Mouse (Mus musculus): Measurements from ENCODE around the gene Fgfr2. TPM values are rescaled to one million over a fixed set of nuclear protein-coding genes. Genes with fewer than 3 reads are reported as not detected.

Fgfr2 gene
- polyA plus RNA-seq, 1 experiment from 2014 or later, result 99.3 TPM

DNA sequence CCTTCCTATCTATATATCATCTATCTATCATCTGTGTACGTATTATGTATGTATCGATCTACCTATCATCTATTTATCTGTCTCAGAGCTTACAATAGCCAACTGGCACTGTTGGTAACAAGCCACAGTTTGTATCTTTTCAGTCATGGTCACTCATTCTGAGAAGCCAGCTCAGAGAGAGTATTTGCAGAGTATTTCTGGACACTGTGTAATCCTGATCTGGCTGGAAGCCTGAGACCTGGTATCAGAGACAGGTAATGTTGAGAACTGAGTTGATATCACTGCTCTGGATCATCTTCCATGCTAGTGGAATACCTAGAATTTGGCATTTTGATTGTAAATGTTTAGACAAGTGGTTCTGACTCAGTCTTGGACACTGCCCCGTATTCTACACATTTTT lies 2492.2 kb downstream of the Fgfr2 start:
- WGBS, result 94% methylated on average over 3 of the region's 3 CpGs
- H3K4me3 ChIP-seq, result no peak overlapping the region
- H3K4me1 ChIP-seq, result peaks cover 7% of the 10 kb centered on the region; the same call in 1 of the 2 replicates
- no peak overlapping the region for H3K27ac ChIP-seq (replicated peaks)
- no peaks in the 10 kb centered on the region for H3K9me3 ChIP-seq (replicated peaks)
- no peaks in the 10 kb centered on the region for H3K36me3 ChIP-seq
- 0 out of 2 replicates have a peak, but pooled peaks cover 5% of the 10 kb centered on the region for H3K27me3 ChIP-seq (ENCODE audit: low read depth, poor library complexity, severe bottlenecking)
- no peak for DNase-seq (ENCODE audit: low spot score)

DNA sequence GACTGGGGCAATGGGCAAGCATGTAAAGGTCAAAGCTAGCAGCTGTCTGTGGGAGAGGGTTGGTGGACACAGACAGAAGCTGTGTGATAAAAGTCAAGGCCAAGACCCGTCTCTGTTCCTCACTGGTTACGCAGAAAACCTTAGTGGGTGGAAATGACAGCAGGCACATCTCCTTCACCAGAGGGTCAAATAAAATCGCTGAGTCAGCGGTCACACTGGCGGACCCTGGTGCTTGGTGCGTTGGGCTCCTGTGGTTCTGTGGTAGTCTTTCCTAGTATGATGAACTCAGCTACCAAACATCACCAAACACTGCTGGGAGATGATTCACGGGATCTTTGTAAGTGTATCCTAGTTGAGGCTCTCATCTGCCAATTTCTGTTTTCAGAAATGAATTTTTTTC lies 2493.2 kb downstream of the Fgfr2 start:
- DNase-seq (ENCODE audit: low spot score), result no peak
- H3K36me3 ChIP-seq, result no peaks in the 10 kb centered on the region
- 89% methylated on average over 7 of the region's 7 CpGs for WGBS

DNA sequence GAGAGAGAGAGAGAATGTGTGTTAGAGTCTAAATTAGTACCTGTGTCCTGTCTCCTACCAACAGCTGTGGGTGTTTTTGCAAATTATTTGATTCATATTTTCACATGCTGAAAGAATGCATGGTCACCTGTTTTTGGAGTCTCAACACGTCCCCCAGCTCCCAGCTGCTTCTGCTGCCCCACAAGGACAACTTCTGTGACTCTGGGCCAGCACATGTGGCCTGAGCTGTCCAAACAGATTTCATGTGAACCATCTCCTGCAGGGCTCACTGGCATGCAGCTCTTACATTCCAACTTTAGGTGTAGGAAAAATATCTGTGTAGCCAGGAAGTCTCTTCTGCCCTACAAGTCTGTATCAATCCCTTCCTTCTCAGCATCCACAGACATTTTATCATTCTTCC lies 2494.5 kb downstream of the Fgfr2 start:
- no peak for DNase-seq (ENCODE audit: low spot score)
- H3K4me3 ChIP-seq, result no peak overlapping the region
- peaks cover 7% of the 10 kb centered on the region; the same call in 1 of the 2 replicates for H3K4me1 ChIP-seq
- no peaks in the 10 kb centered on the region for H3K36me3 ChIP-seq
- H3K9me3 ChIP-seq (replicated peaks), result no peaks in the 10 kb centered on the region
- no peak overlapping the region for H3K27ac ChIP-seq (replicated peaks)
- WGBS, result 62% methylated on average over 1 of the region's 1 CpGs
- 0 out of 2 replicates have a peak, but pooled peaks cover 13% of the 10 kb centered on the region for H3K27me3 ChIP-seq (ENCODE audit: low read depth, poor library complexity, severe bottlenecking)

More for the DNA sequence above, 2493.2 kb downstream of the Fgfr2 start:
- 0 out of 2 replicates have a peak, but pooled peaks cover 8% of the 10 kb centered on the region for H3K27me3 ChIP-seq (ENCODE audit: low read depth, poor library complexity, severe bottlenecking)
- H3K9me3 ChIP-seq (replicated peaks), result no peaks in the 10 kb centered on the region
- H3K4me3 ChIP-seq, result no peak overlapping the region
- peaks cover 7% of the 10 kb centered on the region; the same call in 1 of the 2 replicates for H3K4me1 ChIP-seq
- H3K27ac ChIP-seq (replicated peaks), result no peak overlapping the region

DNA sequence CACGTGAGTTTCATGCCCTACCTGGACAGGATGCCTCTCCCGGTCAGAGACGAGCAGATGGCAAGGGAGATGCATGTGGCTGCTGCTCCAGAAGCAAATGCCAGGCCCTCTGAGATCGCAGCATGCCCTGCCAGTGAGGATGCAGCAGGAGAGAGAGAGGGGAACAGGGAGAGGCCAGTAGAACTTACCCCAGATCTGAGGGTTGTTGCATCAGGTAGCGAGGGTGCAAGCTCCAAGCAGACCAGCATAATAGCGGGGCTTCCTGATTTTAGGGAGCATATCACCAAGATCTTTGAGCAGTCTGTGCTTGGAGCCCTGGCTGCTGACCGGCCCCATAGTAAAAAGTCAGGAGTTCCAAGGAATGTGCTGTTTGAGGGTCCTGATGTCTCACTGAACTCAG lies 2497.8 kb downstream of the Fgfr2 start:
- 84% methylated on average over 7 of the region's 7 CpGs for WGBS
- no peaks in the 10 kb centered on the region for H3K36me3 ChIP-seq
- H3K4me1 ChIP-seq, result peaks cover 3% of the 10 kb centered on the region; the same call in 1 of the 2 replicates
- H3K27me3 ChIP-seq (ENCODE audit: low read depth, poor library complexity, severe bottlenecking), result 0 out of 2 replicates have a peak, but pooled peaks cover 13% of the 10 kb centered on the region
- H3K9me3 ChIP-seq (replicated peaks), result no peaks in the 10 kb centered on the region
- H3K4me3 ChIP-seq, result no peak overlapping the region
- H3K27ac ChIP-seq (replicated peaks), result no peak overlapping the region
- no peak for DNase-seq (ENCODE audit: low spot score)

DNA sequence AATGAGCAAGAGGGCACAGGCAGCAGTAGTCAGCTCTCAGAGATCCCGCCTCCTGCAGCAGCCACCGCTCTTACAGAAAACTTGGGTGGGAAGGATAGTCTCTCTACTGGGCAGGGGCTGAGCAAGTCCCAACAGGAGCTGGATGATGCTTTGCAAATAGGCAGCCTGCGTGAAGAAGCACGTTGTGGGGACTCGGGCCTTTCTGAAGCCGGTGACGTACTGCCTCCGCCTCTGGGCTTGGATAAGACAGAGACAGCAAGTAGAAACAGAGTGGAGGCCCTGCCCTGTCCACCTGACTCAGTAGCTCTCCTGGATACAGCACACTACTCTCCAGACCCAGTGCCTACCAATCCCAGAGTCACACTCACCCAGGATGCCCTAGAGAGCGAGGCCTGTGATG lies 2498.9 kb downstream of the Fgfr2 start:
- Histone ChIP-seq H3K27ac (replicated peaks) (0 out of 2 replicates have a peak overlapping the region, but pooled peaks have one; percentile 33), H3K9me3 (replicated peaks) (no peaks in the 10 kb centered on the region), H3K27me3 (ENCODE audit: low read depth, poor library complexity, severe bottlenecking) (0 out of 2 replicates have a peak, but pooled peaks cover 13% of the 10 kb centered on the region), H3K4me1 (peaks cover 3% of the 10 kb centered on the region; the same call in 1 of the 2 replicates), H3K36me3 (no peaks in the 10 kb centered on the region), H3K4me3 (no peak overlapping the region)
- whole genome bisulfite sequencing, result 94% methylated on average over 9 of the region's 9 CpGs
- DNase-seq (ENCODE audit: low spot score), result no peak

DNA sequence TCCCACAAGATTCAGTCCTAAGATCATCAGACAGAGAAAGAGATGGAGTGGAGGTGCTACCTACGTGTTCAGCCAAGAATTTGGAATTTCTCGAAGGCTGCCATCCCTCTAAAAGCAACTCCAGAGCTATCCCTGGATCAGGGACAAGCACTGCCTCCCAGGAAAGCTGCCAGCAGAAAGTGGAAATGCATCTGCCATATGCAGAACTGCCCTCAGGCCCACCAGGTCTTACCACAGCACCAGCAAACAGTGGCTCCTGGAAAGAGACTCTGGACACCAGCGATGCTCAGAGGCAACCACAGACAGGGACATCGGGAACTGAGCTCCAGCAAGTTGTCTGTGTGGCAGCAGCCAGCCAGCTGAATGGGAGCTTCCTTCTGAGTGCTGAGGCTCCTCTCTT lies 2500.8 kb downstream of the Fgfr2 start:
- no peak for DNase-seq (ENCODE audit: low spot score)
- 94% methylated on average over 4 of the region's 4 CpGs for WGBS
- no peak overlapping the region for H3K27ac ChIP-seq (replicated peaks)
- H3K36me3 ChIP-seq, result no peaks in the 10 kb centered on the region
- peaks cover 9% of the 10 kb centered on the region for H3K4me1 ChIP-seq
- H3K27me3 ChIP-seq (ENCODE audit: low read depth, poor library complexity, severe bottlenecking), result peaks cover 13% of the 10 kb centered on the region; the same call in 1 of the 2 replicates
- H3K4me3 ChIP-seq, result no peak overlapping the region
- no peaks in the 10 kb centered on the region for H3K9me3 ChIP-seq (replicated peaks)

DNA sequence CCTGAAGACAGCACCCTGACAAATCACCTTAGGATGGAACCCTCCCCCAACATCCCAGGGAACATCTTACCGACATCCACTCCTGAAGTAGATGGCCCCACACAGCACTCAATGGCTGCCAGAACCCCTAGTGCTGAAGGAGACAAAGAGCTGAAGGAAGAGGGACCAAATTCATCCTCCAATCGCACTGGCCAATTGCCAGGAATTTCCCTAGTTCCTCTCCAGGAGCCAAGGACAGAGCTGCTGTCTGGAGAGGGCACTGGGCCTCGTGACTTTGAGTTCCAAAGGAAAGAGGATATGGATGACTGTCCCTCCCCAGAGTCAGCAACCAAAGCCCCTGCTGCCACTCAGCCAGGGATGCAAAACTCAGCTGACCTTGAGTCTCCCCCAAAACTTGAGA lies 2501.2 kb downstream of the Fgfr2 start:
- Histone ChIP-seq H3K27ac (replicated peaks) (0 out of 2 replicates have a peak overlapping the region, but pooled peaks have one; percentile 38), H3K9me3 (replicated peaks) (no peaks in the 10 kb centered on the region), H3K4me1 (peaks cover 13% of the 10 kb centered on the region), H3K36me3 (no peaks in the 10 kb centered on the region), H3K27me3 (ENCODE audit: low read depth, poor library complexity, severe bottlenecking) (peaks cover 13% of the 10 kb centered on the region; the same call in 1 of the 2 replicates), H3K4me3 (no peak overlapping the region)
- WGBS, result 77% methylated on average over 3 of the region's 3 CpGs
- no peak for DNase-seq (ENCODE audit: low spot score)

DNA sequence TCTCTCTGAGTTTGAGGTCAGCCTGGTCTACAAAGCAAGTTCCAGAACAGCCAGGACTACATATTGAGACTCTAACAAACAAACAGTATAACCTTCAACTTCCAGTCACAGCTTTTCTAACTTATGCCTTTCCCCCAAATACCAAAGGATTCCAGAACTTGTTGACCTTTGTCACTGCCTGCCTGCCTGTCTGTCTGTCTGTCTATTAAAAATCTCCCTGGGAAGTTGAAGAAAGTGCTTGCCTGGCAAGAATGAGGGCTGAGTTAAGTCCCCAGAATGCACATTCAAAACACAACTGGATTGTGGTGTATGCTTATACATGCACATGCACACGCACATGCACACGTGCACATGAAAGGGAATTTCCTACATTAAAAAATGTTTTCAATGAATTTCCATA lies 2502.1 kb downstream of the Fgfr2 start:
- 96% methylated on average over 2 of the region's 2 CpGs for WGBS

DNA sequence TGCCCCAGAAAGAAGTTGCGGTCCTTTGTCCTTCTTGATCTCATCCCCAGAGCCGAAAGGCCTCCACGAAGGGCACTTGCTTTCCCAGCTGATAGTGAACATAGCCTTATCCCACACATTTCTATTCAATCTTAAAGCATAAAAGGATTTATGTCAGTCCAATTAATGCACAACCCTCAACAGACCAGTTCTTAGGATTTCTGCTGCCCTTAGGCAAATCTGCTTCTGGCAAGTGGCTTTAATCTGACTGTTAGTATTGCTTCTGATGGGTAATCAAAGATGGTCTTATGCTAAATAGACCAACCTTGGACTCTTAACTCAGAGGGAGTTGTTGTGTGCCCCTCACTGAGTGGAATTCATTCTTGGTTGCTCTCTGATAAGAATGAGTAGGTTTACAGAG lies 2505.6 kb downstream of the Fgfr2 start:
- H3K4me1 ChIP-seq, result peaks cover 13% of the 10 kb centered on the region
- no peaks in the 10 kb centered on the region for H3K36me3 ChIP-seq
- 81% methylated on average over 3 of the region's 3 CpGs for WGBS
- DNase-seq (ENCODE audit: low spot score), result no peak
- no peak overlapping the region for H3K4me3 ChIP-seq
- H3K27ac ChIP-seq (replicated peaks), result peak overlapping the region; percentile 30
- H3K27me3 ChIP-seq (ENCODE audit: low read depth, poor library complexity, severe bottlenecking), result no peaks in the 10 kb centered on the region; the same call in 1 of the 2 replicates
- H3K9me3 ChIP-seq (replicated peaks), result no peaks in the 10 kb centered on the region

More for the DNA sequence above, 2502.1 kb downstream of the Fgfr2 start:
- Histone ChIP-seq H3K9me3 (replicated peaks) (no peaks in the 10 kb centered on the region), H3K4me1 (peaks cover 13% of the 10 kb centered on the region), H3K27ac (replicated peaks) (no peak overlapping the region), H3K27me3 (ENCODE audit: low read depth, poor library complexity, severe bottlenecking) (peaks cover 7% of the 10 kb centered on the region; the same call in 1 of the 2 replicates), H3K4me3 (no peak overlapping the region), H3K36me3 (no peaks in the 10 kb centered on the region)
- no peak for DNase-seq (ENCODE audit: low spot score)

DNA sequence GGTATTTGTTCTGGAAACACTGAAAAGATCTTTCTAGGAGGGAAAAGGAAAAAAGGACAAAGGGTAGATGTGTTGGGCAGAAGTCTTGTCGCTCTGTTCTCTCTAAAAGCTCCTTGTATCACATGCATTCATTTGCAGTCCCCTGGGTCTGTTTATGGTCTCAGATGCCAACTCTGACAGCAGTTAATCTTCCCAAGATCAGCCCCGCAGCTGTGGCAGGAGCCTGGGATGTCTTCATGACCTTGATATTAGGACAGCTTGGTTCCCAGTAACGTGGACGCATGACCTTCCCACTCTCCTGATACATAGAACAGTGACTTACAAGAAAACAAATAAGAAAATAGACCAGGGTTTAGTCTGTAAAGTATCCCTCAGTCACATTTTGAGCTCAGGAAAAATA lies 2509.2 kb downstream of the Fgfr2 start:
- WGBS, result 87% methylated on average over 4 of the region's 4 CpGs
- Histone ChIP-seq H3K4me3 (no peak overlapping the region), H3K27me3 (ENCODE audit: low read depth, poor library complexity, severe bottlenecking) (no peaks in the 10 kb centered on the region; the same call in 1 of the 2 replicates), H3K4me1 (peaks cover 10% of the 10 kb centered on the region), H3K36me3 (no peaks in the 10 kb centered on the region), H3K27ac (replicated peaks) (no peak overlapping the region), H3K9me3 (replicated peaks) (no peaks in the 10 kb centered on the region)
- DNase-seq (ENCODE audit: low spot score), result no peak

DNA sequence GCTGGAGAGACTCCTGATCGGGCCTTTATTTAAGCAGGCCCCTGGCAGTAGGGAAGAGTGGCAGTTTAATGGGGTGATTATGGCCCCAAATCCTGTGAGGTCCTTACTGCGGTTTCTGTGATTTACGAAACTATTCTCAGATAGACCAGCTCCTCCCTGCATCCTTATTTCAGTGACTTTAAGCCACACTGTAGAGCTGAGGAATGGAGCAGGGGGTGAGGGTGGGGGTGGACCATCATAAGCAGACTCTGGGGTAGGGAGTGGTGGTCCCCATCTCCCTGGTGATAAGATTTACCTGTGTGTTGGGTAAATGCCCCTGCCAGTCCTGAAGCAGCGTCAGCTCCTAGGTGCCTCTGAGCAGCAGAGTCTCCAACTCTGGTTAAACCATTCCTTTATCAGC lies 2516.2 kb downstream of the Fgfr2 start:
- Histone ChIP-seq H3K9me3 (replicated peaks) (no peaks in the 10 kb centered on the region), H3K36me3 (no peaks in the 10 kb centered on the region), H3K4me1 (no peaks in the 10 kb centered on the region), H3K27ac (replicated peaks) (no peak overlapping the region), H3K27me3 (ENCODE audit: low read depth, poor library complexity, severe bottlenecking) (no peaks in the 10 kb centered on the region), H3K4me3 (no peak overlapping the region)
- 78% methylated on average over 4 of the region's 4 CpGs for WGBS
- no peak for DNase-seq (ENCODE audit: low spot score)

DNA sequence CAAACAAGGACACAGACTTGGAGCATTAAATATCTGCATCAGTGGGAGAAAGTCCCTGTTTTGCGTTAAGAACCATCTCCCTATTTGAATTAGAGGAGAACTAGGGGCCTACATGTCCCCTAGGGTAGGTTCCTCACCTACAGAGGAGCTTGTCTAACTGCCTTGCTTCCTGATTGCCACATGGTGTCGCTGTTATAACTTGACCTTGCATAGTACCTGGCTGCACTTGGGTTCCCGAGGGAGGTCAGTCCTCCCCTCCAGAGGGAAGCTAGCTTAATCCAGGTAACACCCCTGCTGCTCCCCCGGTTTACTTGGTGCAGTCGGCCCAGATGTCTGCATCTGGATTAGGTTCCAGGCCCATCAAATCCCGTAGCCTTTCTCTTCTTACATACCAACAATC lies 2518.0 kb downstream of the Fgfr2 start:
- H3K27me3 ChIP-seq (ENCODE audit: low read depth, poor library complexity, severe bottlenecking), result no peaks in the 10 kb centered on the region
- DNase-seq (ENCODE audit: low spot score), result no peak
- no peaks in the 10 kb centered on the region for H3K4me1 ChIP-seq
- H3K36me3 ChIP-seq, result no peaks in the 10 kb centered on the region
- no peak overlapping the region for H3K27ac ChIP-seq (replicated peaks)
- no peaks in the 10 kb centered on the region for H3K9me3 ChIP-seq (replicated peaks)
- 27% methylated on average over 6 of the region's 6 CpGs for WGBS
- H3K4me3 ChIP-seq, result no peak overlapping the region

DNA sequence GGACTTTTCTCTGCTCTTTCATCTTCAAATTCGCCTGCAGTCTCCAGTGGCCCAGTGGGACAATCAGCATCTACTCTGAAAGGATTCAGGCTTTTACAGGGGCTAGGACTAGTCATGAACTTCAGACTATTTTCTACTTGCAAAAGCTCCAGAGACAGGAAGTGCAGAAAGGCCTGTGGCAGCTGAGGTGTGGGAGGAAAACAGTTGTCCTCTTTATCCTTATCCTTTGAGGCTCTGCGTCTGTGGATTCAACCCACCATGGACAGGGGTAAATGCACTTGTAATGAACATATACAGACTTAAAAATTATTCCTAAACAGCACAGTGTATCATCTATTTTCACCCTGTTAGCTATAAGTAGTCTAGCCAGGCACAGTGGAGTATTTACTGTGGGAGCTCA lies 2518.8 kb downstream of the Fgfr2 start:
- H3K4me3 ChIP-seq, result no peak overlapping the region
- no peaks in the 10 kb centered on the region for H3K36me3 ChIP-seq
- no peaks in the 10 kb centered on the region for H3K9me3 ChIP-seq (replicated peaks)
- DNase-seq (ENCODE audit: low spot score), result no peak
- no peaks in the 10 kb centered on the region for H3K4me1 ChIP-seq
- no peaks in the 10 kb centered on the region for H3K27me3 ChIP-seq (ENCODE audit: low read depth, poor library complexity, severe bottlenecking)
- no peak overlapping the region for H3K27ac ChIP-seq (replicated peaks)
- 85% methylated on average over 2 of the region's 2 CpGs for WGBS
